Mouse (Mus musculus) embryo, embryonic 9.5 days (tissue): ENCODE results near the gene Barx2.

Experiments
- DNase-seq: peaks from one replicate; pipeline ENCODE4 v3.0.0-alpha.2; 2017; ENCODE audit errors: extremely low spot score

Gene Barx2

GRCm38 (mm10) chr9:31808753-31809152 is 104.5 kb downstream of the Barx2 start:
- DNase-seq: no peak

- DNase-seq: no peak
These were observed 110.6 kb downstream of the Barx2 start for GRCm38 (mm10) chr9:31802641-31803040.
